ENCODE assay signal across 10 mouse cellular contexts in genomic region chr5:30280864-30281263, GRCm38 (mm10). TPM values are rescaled to one million over a fixed set of nuclear protein-coding genes. Genes with fewer than 3 reads are reported as not detected.
DNase-seq lines count a peak whose midpoint lies in the region; ATAC-seq and TF ChIP-seq lines count a peak whose summit lies in the region.
"Had no signal": no experiment of that assay in that cellular context is flagged by ENCODE, and none has a peak within 500 bp of the region (broad histone marks: within the 10 kb centered on the region; RNA-seq: fewer than 3 reads in every experiment).

No protein-coding gene starts in this region.

- no peak for TF ChIP-seq POLR2A in cortical plate, adult 2 months (IDR thresholded peaks at IDR 0.05; ENCODE audit: extremely low read depth, insufficient read depth, low read length)

- H3K4me2 ChIP-seq in heart, embryonic 13.5 days = peak overlapping the region; percentile 75
- H3K4me2 ChIP-seq in hindbrain, embryonic 13.5 days = peak overlapping the region; percentile 65
- H3K4me2 ChIP-seq in midbrain, embryonic 12.5 days (replicated peaks) = peak overlapping the region; percentile 68

- H3K36me3 ChIP-seq in heart, embryonic 13.5 days = no peaks in the 10 kb centered on the region
- H3K36me3 ChIP-seq in hindbrain, embryonic 13.5 days = no peaks in the 10 kb centered on the region
- no peaks in the 10 kb centered on the region for H3K36me3 ChIP-seq in midbrain, embryonic 12.5 days

- no peak overlapping the region for H3K27ac ChIP-seq in heart, embryonic 13.5 days (replicated peaks)
- H3K27ac ChIP-seq in cortical plate, adult 2 months (ENCODE audit: insufficient read depth, low read length) = no peak overlapping the region
- H3K27ac ChIP-seq in hindbrain, embryonic 13.5 days = no peak overlapping the region
- no peak overlapping the region for H3K27ac ChIP-seq in midbrain, embryonic 12.5 days (replicated peaks)

- no peak for DNase-seq in heart, postnatal 14 days
- DNase-seq in adrenal gland, postnatal 36 days = no peak
- no peak for DNase-seq in gastrocnemius, adult 18-20 months (ENCODE audit: low spot score)
- no peak for DNase-seq in retina, postnatal 1 day

- 44% methylated on average over 9 of the region's 9 CpGs for WGBS in heart, embryonic 13.5 days
- 43% methylated on average over 9 of the region's 9 CpGs for WGBS in hindbrain, embryonic 13.5 days
- 42% methylated on average over 9 of the region's 9 CpGs for WGBS in midbrain, embryonic 12.5 days

- peak overlapping the region; percentile 70 for H3K9ac ChIP-seq in heart, embryonic 13.5 days
- H3K9ac ChIP-seq in hindbrain, embryonic 13.5 days = peak overlapping the region; percentile 72
- H3K9ac ChIP-seq in midbrain, embryonic 12.5 days (replicated peaks) = peak overlapping the region; percentile 58; the same call in 1 of the 2 replicates

- no peak for ATAC-seq in heart, embryonic 13.5 days (ENCODE audit: extremely low read depth, insufficient number of reproducible peaks, low FRiP score, low TSS enrichment)
- ATAC-seq in hindbrain, embryonic 13.5 days (ENCODE audit: low FRiP score) = no peak
- no peak for ATAC-seq in midbrain, embryonic 12.5 days (ENCODE audit: low FRiP score, low read depth)

- no peak for TF ChIP-seq CTCF in cortical plate, adult 2 months (IDR thresholded peaks at IDR 0.05; ENCODE audit: extremely low read depth, insufficient read depth, low read length)

- peak overlapping the region; percentile 51 for H3K4me3 ChIP-seq in heart, embryonic 13.5 days
- peak overlapping the region; percentile 44 for H3K4me3 ChIP-seq in cortical plate, adult 2 months (ENCODE audit: insufficient read depth, low read length)
- H3K4me3 ChIP-seq in hindbrain, embryonic 13.5 days = peak overlapping the region; percentile 53
- peak overlapping the region; percentile 51 for H3K4me3 ChIP-seq in midbrain, embryonic 12.5 days
- H3K4me3 ChIP-seq: myocyte had no signal

- intact Hi-C loops in heart, postnatal 14 days (cut with DNase I) = no loop called here

- H3K4me1 ChIP-seq in heart, embryonic 13.5 days = no peaks in the 10 kb centered on the region
- no peaks in the 10 kb centered on the region for H3K4me1 ChIP-seq in cortical plate, adult 2 months (ENCODE audit: control insufficient read depth, insufficient read depth, low read length)
- peaks cover 4% of the 10 kb centered on the region; the same call in 1 of the 2 replicates for H3K4me1 ChIP-seq in hindbrain, embryonic 13.5 days (replicated peaks)
- H3K4me1 ChIP-seq in midbrain, embryonic 12.5 days = peaks cover 9% of the 10 kb centered on the region

- peaks cover 14% of the 10 kb centered on the region for H3K27me3 ChIP-seq in heart, embryonic 13.5 days (replicated peaks)
- H3K27me3 ChIP-seq in hindbrain, embryonic 13.5 days = no peaks in the 10 kb centered on the region
- no peaks in the 10 kb centered on the region for H3K27me3 ChIP-seq in midbrain, embryonic 12.5 days

- H3K9me3 ChIP-seq in heart, embryonic 13.5 days = peaks cover 11% of the 10 kb centered on the region
- peaks cover 11% of the 10 kb centered on the region; the same call in 1 of the 2 replicates for H3K9me3 ChIP-seq in hindbrain, embryonic 13.5 days
- no peaks in the 10 kb centered on the region; the same call in none of the 2 replicates for H3K9me3 ChIP-seq in midbrain, embryonic 12.5 days

RNA-seq across cellular contexts. Expression of gene Drc1, which starts 0.3 kb away (rescaled TPM):
- 0.05 and 0.11 TPM in 2 replicates for polyA plus RNA-seq in heart, embryonic 13.5 days (2015; fragmentation: Nextera tagmentation; extraction: Ambion mirVana)
- total RNA-seq in heart, postnatal 14 days (2021) = under 1 TPM; 0.24 to 0.98 TPM
- polyA plus RNA-seq in cortical plate, adult 2 months (2012; rRNA removed) = 12.2 and 13.7 TPM in 2 replicates
- 3.4 and 4.4 TPM in 2 replicates for polyA plus RNA-seq in hindbrain, embryonic 13.5 days (2015; fragmentation: Nextera tagmentation; extraction: Ambion mirVana)
- polyA plus RNA-seq in midbrain, embryonic 12.5 days (2016; fragmentation: Nextera tagmentation; extraction: Ambion mirVana) = 0.84 and 1.3 TPM in 2 replicates
- under 1 TPM; 0.26 to 0.43 TPM for total RNA-seq in adrenal gland, postnatal 36 days (2021)
- total RNA-seq in gastrocnemius, adult 18-20 months (2021) = not detected
- polyA plus RNA-seq: erythroblast, embryonic 14.5 days had no signal

RNA-seq across cellular contexts. Expression of gene Selenoi, which starts 48.5 kb away (rescaled TPM):
- polyA plus RNA-seq in heart, embryonic 13.5 days (2015; fragmentation: Nextera tagmentation; extraction: Ambion mirVana) = 13.6 and 15.5 TPM in 2 replicates
- total RNA-seq in heart, postnatal 14 days (2021) = 10 to 100 TPM; 18.5 to 20.7 TPM
- polyA plus RNA-seq in cortical plate, adult 2 months (2012; rRNA removed) = 29.2 and 32.9 TPM in 2 replicates
- 24.9 and 25.2 TPM in 2 replicates for polyA plus RNA-seq in hindbrain, embryonic 13.5 days (2015; fragmentation: Nextera tagmentation; extraction: Ambion mirVana)
- 23.0 and 23.3 TPM in 2 replicates for polyA plus RNA-seq in midbrain, embryonic 12.5 days (2016; fragmentation: Nextera tagmentation; extraction: Ambion mirVana)
- total RNA-seq in adrenal gland, postnatal 36 days (2021) = 10 to 100 TPM; 24.2 to 25.9 TPM
- total RNA-seq in gastrocnemius, adult 18-20 months (2021) = 1 to 10 TPM; 8.3 to 9.1 TPM
